Mouse (Mus musculus): ENCODE results near the gene Gm3435. TPM values are rescaled to one million over a fixed set of nuclear protein-coding genes. Genes with fewer than 3 reads are reported as not detected.
A peak's percentile ranks its signal among the peaks of the same experiment; 100 is the strongest.
"Not testable (repeated sequence)": the region's sequence is repeated elsewhere in the genome, so short reads cannot be mapped to it uniquely, and the experiment has no call there.

Gm3435 gene
- 2.7 and 6.0 TPM in 2 replicates for total RNA-seq (2021)
- long read RNA-seq, experiment 1, partial matches to known transcripts, result 8 of 17 reads
- long read RNA-seq, experiment 1, other reads (novel, unspliced or antisense), result 7 of 17 reads
- long read RNA-seq, experiment 2, partial matches to known transcripts, result 3 of 12 reads
- long read RNA-seq, experiment 2, other reads (novel, unspliced or antisense), result 7 of 12 reads

GRCm38 (mm10) chr17:15009706-15010413, at the start of gene Gm3435:
Gene Gm3435, plus strand, starts transcription at chr17:15010176.
- not testable (repeated sequence) for DNase-seq

- peak; percentile 45 for DNase-seq
Observed at GRCm38 (mm10) chr17:14960520-14960919, 49.5 kb upstream of the Gm3435 start.

GRCm38 (mm10) chr17:14960951-14961556, 48.9 kb upstream of the Gm3435 start, which contains the start of gene Phf10:
Gene Phf10, minus strand, starts transcription at chr17:14961273.
- DNase-seq, result peak; percentile 62

DNA sequence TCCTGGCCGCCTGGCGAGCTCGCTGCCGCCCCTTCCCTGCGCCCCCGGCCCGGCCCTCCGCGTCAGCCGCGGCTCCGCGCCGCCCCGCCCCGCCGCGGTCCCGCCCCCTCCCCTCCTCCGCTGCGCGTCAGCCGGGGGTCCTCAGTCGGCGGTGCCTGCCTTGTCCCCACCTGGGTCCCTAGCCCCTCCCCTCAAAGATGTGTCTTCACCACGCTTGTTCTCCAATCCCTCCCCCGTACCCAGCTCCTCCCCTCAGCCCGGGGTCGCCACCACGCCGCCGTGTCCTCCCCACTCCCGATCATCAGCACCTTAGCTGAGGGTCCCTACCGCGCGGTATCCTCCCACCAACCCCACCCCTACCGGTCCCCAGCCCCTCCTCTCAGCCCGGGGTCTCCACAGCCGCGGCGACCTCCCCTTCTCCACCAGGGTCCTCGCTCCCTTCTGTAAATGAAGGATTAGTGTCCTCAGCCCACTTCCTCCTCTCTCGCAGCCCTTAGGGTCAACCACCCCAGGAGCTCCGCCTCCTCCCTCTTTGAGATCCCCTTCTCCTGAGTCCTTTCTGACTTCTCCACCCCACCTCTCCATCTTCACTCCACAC, 48.3 kb upstream of the Gm3435 start:
- DNase-seq, result not testable (repeated sequence)

- not testable (repeated sequence) for DNase-seq
Observed at GRCm38 (mm10) chr17:14968373-14968913, 41.5 kb upstream of the Gm3435 start.

DNA sequence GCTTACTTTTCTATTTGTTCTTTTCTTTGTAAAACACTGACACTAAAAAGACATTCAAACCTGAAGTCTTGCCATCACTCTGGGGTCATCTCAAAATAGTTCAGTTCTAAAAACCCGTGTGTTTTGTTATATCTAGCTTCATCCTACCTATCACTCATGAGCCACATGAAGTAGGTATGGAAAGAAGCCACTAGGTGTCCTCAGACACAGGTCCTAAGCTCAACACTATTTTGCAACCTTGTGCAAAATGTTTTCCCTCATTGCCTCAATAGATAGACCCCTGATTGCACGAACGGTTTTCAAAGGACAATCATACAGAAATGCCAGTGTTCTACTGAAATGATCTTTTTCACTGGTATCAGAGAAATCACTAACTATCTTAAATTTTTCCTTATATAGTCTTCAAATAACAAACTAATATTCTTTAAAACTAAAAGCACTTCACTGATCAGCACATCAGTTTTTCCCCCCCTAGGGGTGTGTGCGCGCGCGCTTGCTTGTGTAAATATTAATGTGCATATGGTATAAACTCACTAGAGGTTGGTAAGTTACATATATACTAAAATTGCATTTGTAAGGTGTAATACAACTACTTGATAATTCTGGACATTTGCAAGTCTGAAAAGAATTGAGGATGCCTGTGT, 32.1 kb upstream of the Gm3435 start:
- DNase-seq, result not testable (repeated sequence)

GRCm38 (mm10) chr17:14978362-14979038, 31.5 kb upstream of the Gm3435 start, which contains the start of the genes 9030025P20Rik and Gm3417:
Gene 9030025P20Rik, plus strand, starts transcription at chr17:14978468.
Gene Gm3417, minus strand, starts transcription at chr17:14978790.
- not testable (repeated sequence) for DNase-seq

- not testable (repeated sequence) for DNase-seq
Observed at GRCm38 (mm10) chr17:14990116-14990702, 19.8 kb upstream of the Gm3435 start.

GRCm38 (mm10) chr17:14992522-14993138, 17.3 kb upstream of the Gm3435 start:
- DNase-seq, result not testable (repeated sequence)

- DNase-seq, result not testable (repeated sequence)
Observed at GRCm38 (mm10) chr17:14993139-14993832, 16.7 kb upstream of the Gm3435 start.

DNA sequence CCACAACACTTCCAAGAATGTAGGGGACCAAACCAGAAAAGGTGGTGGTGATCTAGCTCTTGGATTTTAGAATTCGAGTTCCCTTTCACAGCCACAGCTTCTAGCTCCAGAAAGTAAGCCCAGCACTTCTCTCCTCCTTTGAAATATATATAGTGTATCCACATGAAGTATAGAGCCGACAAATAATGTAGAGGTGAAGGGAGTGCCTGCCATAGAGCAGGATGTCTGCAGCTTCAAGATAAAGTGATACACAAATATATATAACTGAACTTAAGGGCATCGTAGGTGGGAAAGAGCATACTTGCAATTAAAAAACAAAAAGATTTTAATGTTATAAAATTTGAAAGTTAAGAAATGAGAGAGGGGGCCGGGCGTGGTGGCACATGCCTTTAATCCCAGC, 15.8 kb upstream of the Gm3435 start:
- DNase-seq, result not testable (repeated sequence)

GRCm38 (mm10) chr17:15000047-15000446, 9.9 kb upstream of the Gm3435 start:
- not testable (repeated sequence) for DNase-seq

- DNase-seq, result not testable (repeated sequence)
Observed at GRCm38 (mm10) chr17:15009088-15009487, 888 bp upstream of the Gm3435 start.

DNA sequence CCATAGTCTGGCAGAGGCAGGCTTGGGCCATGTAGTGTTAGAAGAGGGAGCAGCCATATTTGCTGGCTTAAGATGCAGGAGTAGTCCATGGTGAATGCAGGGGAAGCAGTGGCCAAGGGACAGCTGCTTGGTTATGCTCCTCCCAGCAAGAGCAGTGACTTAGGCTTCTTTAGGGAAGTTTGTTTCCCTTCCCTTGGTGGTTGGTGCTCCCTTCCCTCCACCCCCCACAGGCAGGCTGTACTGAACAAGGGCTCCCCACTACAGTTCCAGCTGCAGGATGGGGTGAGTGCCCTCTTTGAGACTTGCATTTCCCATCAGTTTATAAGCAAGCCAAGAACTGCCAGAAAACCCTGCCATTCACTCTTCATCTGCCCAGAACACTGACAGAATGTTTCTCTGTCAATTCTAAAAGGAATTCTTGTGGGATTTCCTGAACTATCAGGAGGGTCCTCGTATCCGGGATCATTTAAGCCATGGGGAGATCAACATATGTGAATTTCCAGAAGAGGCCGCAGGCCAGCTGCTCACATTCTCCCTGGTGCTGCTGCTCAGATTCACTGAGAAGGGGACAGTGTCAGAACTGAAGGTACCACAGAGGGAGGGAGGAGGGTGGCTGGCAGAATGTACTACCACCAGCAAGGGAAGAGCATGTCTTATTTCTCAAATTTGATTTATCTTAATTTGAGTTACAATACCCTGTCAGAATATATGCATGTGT, 11.7 kb downstream of the Gm3435 start:
- DNase-seq, result peak; percentile 6

DNA sequence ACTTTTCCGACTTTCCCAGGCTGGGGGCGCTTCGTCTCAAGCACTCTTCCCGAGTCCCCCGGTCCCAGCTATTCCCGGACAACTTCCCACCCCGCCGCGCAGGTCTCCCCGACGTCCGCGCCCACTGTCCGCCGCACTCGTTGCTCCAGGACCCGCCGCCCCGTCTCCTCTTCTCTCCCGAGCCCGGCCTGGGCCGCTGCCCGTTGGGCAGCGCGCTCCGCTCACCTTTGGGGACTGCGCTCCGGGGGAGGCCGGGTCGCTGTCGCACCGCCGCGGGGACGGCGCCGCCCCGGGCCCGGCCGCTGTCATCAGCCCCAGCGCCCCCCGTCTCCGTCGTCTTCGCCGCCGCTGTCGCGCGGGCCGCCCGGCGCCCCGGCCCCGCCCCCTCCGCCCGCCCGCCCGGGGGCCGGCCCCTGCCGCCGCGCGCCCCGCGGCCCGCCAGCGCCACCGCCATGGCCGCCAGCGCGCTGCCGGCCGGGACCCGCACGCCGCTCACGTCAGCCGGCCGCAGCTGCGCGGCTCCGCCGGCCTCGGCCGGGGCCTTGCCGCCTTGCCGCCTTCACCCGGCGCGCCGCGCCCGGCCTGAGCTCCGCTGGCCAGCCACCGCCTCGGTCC, 14.0 kb downstream of the Gm3435 start:
- not testable (repeated sequence) for DNase-seq

- not testable (repeated sequence) for DNase-seq
Observed at GRCm38 (mm10) chr17:15024502-15025193, 14.7 kb downstream of the Gm3435 start.

- not testable (repeated sequence) for DNase-seq
Observed at GRCm38 (mm10) chr17:15025513-15025912, 15.5 kb downstream of the Gm3435 start.

GRCm38 (mm10) chr17:15031414-15031813, 21.4 kb downstream of the Gm3435 start:
- DNase-seq, result not testable (repeated sequence)
